Comparison of ENCODE assay signal across 11 mouse cellular contexts in the genomic region with DNA sequence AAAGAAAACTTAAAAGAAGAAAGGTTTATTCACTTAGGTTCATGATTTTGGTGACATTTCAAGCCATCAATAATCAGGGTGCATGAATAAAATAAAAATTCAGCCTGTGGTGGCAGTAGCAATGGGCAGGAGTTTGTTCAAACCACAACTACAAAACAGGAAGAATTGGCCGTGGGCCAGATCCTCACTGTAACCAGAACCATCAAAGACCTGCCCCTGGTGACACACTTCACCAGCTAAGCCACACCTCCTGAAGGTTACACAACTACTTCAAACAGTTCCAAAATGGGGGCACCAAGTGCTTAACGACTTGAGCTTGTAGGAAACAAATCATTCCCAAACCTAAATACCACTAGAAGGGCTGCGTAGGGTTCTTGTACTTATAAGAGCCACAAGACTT.
A peak's percentile ranks its signal among the peaks of the same experiment; 100 is the strongest.
DNase-seq lines count a peak whose midpoint lies in the region; ATAC-seq lines count a peak whose summit lies in the region.
"Had no signal": no experiment of that assay in that cellular context is flagged by ENCODE, and none has a peak within 500 bp of the region (broad histone marks: within the 10 kb centered on the region; RNA-seq: fewer than 3 reads in every experiment).

No protein-coding gene starts in this region.

- H3K9ac ChIP-seq in kidney, embryonic 14.5 days (ENCODE audit: low read depth, low read length) = no peak overlapping the region
- H3K9ac ChIP-seq in hindbrain, embryonic 11.5 days (ENCODE audit: low read depth, low read length) = no peak overlapping the region
- H3K9ac ChIP-seq: heart, embryonic 15.5 days had no signal

- intact Hi-C loops in heart, postnatal 10 days (cut with DNase I) = no loop called here

- no peak overlapping the region for H3K27ac ChIP-seq in kidney, embryonic 14.5 days (ENCODE audit: low read depth, low read length)
- H3K27ac ChIP-seq in hindbrain, embryonic 11.5 days (ENCODE audit: low read depth, low read length) = no peak overlapping the region
- H3K27ac ChIP-seq: heart, embryonic 15.5 days had no signal

- peak; percentile 74 for DNase-seq in kidney, adult 11 months
- peak; percentile 73 for DNase-seq in adrenal gland, postnatal 14 days
- peak; percentile 87 to 90 for DNase-seq in kidney, postnatal 36 days
- DNase-seq in heart, postnatal 10 days = no peak
- no peak for DNase-seq in right cerebral cortex, postnatal 25 days
- DNase-seq in hindbrain, embryonic 11.5 days (ENCODE audit: low spot score) = no peak
- DNase-seq: cerebellum, adult 2 months had no signal

- no peaks in the 10 kb centered on the region for H3K27me3 ChIP-seq in kidney, embryonic 14.5 days (ENCODE audit: control insufficient read depth, insufficient read depth, low read length)
- H3K27me3 ChIP-seq in hindbrain, embryonic 11.5 days (ENCODE audit: control insufficient read depth, insufficient read depth, low read length) = no peaks in the 10 kb centered on the region
- H3K27me3 ChIP-seq: heart, embryonic 15.5 days had no signal

- no peaks in the 10 kb centered on the region for H3K9me3 ChIP-seq in kidney, embryonic 14.5 days (ENCODE audit: control insufficient read depth, low read length)
- no peaks in the 10 kb centered on the region for H3K9me3 ChIP-seq in hindbrain, embryonic 11.5 days (ENCODE audit: control insufficient read depth, low read length)
- H3K9me3 ChIP-seq: heart, embryonic 15.5 days had no signal

- H3K4me3 ChIP-seq in kidney, embryonic 14.5 days (ENCODE audit: low read length) = no peak overlapping the region
- no peak overlapping the region for H3K4me3 ChIP-seq in hindbrain, embryonic 11.5 days (ENCODE audit: low read depth, low read length)
- H3K4me3 ChIP-seq: erythroblast, embryonic 14.5 days; heart, embryonic 15.5 days had no signal

- ATAC-seq in kidney, embryonic 14.5 days (ENCODE audit: low FRiP score, low TSS enrichment) = no peak
- ATAC-seq in neutrophil, adult 5-6 weeks (ENCODE audit: extremely low read depth, insufficient number of reproducible peaks, low FRiP score, poor library complexity, severe bottlenecking) = peak; percentile 61; the same call in 1 of the 2 replicates
- no peak for ATAC-seq in hindbrain, embryonic 11.5 days (ENCODE audit: low FRiP score)

- no peaks in the 10 kb centered on the region for H3K36me3 ChIP-seq in kidney, embryonic 14.5 days (ENCODE audit: control insufficient read depth, insufficient read depth, low read length)
- H3K36me3 ChIP-seq in hindbrain, embryonic 11.5 days (ENCODE audit: control insufficient read depth, insufficient read depth, low read length) = no peaks in the 10 kb centered on the region
- H3K36me3 ChIP-seq: heart, embryonic 15.5 days had no signal

- 44% methylated on average over 3 of the region's 3 CpGs for WGBS in kidney, embryonic 14.5 days
- 80% methylated on average over 3 of the region's 3 CpGs for whole genome bisulfite sequencing in hindbrain, embryonic 11.5 days

- no peak overlapping the region for H3K4me2 ChIP-seq in kidney, embryonic 14.5 days (replicated peaks; ENCODE audit: low read depth, low read length)
- no peak overlapping the region for H3K4me2 ChIP-seq in hindbrain, embryonic 11.5 days (replicated peaks; ENCODE audit: low read depth, low read length)
- H3K4me2 ChIP-seq: heart, embryonic 15.5 days had no signal

- no peaks in the 10 kb centered on the region for H3K4me1 ChIP-seq in kidney, embryonic 14.5 days (ENCODE audit: control insufficient read depth, insufficient read depth, low read length)
- H3K4me1 ChIP-seq in hindbrain, embryonic 11.5 days (replicated peaks; ENCODE audit: control insufficient read depth, insufficient read depth, low read length) = no peaks in the 10 kb centered on the region

Comparison
In these comparisons a context has a peak if more than half of its experiments do, and no peak if none do; other contexts are left out.
1. DNase-seq: peak in kidney, adult 11 months (single experiment), adrenal gland, postnatal 14 days (single experiment) and kidney, postnatal 36 days (2 of 2); none in heart, postnatal 10 days (0 of 2), right cerebral cortex, postnatal 25 days (single experiment) and hindbrain, embryonic 11.5 days (single experiment).